Mouse (Mus musculus) skeletal muscle tissue, adult 2 months (tissue): ENCODE results near the gene Gm20388.
A peak's percentile ranks its signal among the peaks of the same experiment; 100 is the strongest.

Source experiments
- DNase-seq: peaks from one replicate; pipeline ENCODE4 v3.0.0-alpha.2; 2012; ENCODE audit warnings: low read depth, low spot score

The Gm20388 gene

GRCm38 (mm10) chr8:121931571-121931970 lies 2020.9 kb downstream of the Gm20388 start:
- no peak for DNase-seq

- peak; percentile 71 for DNase-seq
Measured at GRCm38 (mm10) chr8:121932026-121932667, 2021.5 kb downstream of the Gm20388 start.

GRCm38 (mm10) chr8:121932668-121933520 lies 2022.3 kb downstream of the Gm20388 start:
- DNase-seq: no peak

DNA sequence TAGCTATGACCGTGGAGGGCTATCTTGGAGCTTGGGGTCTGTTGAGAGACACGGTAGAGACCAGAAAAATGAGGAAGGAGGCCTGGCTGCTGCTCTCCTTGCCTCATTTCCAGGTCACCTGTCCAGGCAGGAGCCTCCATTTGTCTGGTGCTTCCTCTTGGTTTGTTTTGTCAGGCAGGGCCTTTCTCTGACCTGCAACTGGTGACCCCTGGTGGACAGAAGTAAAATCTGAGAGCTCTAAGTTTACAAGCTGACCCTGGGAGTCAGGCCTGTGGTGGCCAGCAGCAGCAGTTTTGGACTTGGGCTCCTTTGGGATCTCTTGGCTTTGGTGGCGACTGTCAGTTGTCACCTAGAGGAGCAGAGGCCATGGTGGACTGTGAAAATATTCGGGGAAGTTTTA lies 2023.9 kb downstream of the Gm20388 start:
- no peak for DNase-seq

DNA sequence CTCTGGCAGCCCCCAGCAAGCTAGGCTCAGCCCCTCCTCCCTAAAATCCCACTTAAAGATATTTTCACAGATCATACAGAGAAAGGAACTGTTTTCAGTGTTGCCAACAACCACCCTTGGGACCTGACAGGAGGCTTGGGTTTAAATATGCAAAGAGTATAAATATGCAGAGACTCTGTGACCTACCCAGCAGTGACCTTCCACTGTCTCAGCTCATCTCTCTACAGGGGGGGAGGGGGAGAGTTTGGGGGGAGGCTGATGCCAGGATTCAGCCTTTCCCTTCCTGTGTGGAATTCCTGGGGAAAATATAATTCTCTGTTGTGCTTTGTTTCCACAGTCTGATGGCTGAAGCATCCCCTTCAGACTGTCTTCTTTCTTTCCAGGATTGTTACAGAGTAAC lies 2024.3 kb downstream of the Gm20388 start:
- no peak for DNase-seq

DNA sequence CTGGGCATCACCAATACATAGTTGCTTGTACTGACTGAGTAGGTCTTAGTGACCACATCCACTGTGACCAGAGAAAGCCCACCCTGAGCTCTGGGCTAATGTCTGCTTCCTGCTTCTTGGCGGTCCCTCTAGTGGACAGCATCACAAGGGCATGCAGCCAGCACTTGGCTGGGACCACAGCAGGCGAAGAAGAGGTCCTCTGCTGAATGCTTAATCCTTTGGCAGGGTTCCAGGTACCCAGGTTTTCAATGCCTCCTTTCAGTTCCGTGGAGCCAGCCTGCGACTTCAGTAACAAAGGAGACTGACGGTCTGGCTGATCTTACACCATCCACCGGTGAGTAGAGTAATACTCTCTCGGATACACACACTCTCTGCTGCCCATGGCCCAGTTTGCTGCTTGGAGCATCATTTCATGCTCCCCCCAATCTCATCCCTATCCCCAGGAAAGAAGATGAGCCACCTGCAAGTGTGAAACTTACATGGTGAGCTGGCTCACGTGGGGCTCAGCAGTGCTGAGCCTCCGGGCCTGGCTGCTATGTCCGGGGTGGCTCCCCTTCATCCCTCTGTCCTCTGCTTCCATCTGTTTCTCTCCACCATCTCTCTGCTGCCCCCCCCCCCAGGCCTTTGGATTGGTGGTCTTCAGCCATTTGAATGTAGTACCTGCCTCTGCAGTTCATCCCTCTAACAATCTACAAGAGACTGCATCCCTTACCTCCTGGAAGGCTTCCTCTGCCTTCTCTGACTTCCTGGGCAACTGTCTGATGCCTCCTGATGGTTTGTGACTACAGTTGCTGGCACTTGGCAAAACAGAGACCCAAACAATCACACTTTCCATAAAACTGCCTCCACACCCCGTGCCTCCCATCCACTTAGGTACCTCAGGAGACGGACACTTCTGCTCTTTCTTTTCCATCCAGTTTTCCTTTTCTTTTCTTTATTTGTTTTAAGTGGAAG lies 2025.0 kb downstream of the Gm20388 start:
- no peak for DNase-seq

GRCm38 (mm10) chr8:121936391-121936790 lies 2025.8 kb downstream of the Gm20388 start:
- DNase-seq: peak; percentile 62

DNA sequence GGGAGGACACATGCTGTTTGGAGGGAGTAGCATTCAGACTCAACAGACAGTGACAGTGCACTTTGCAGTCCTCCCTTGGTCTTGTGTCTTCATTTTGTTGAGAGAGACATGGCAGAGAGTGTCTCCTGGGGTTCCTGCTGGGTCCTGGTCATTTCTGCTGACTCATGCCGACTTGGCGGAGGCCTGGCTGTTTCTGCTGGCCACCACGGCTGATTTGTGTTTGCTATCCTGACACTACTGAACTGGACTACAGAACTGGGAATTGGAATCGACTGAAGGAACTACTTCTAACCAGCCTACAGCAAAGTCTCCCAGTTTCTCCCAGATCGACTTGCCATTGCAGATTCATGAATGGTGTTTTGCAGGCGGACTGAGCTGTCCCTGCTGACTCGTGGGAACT lies 2028.1 kb downstream of the Gm20388 start:
- DNase-seq: no peak

DNA sequence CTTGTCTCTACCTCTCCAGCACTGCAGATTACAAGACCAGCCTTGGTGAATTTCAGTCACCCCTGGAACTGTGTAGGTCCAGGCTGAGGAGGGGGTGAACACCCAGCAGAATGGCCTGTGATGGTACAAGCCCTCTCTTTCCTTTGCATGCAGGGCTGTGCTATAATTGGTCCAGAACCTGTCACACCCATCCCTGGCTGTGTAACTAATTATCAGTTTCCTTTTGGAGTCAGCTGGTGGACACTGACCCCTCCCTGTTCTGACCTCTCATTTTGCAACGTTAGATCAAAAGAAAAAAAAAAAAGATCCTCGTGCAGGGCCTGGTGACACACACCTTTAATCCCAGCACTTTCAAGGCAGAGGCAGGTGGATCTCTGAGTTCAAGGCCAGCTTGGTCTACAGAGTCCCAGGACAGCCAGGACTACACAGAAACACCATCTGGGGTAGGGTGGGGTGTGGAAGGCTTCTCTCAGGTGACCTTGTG lies 2032.5 kb downstream of the Gm20388 start:
- no peak for DNase-seq

GRCm38 (mm10) chr8:121943716-121944115 lies 2033.1 kb downstream of the Gm20388 start:
- DNase-seq: peak; percentile 91

GRCm38 (mm10) chr8:121944831-121945230 lies 2034.2 kb downstream of the Gm20388 start, which contains the start of gene Car5a:
TSS of gene Car5a (minus strand) at chr8:121944904.
- DNase-seq: no peak

GRCm38 (mm10) chr8:121946351-121946750 lies 2035.7 kb downstream of the Gm20388 start:
- no peak for DNase-seq

DNA sequence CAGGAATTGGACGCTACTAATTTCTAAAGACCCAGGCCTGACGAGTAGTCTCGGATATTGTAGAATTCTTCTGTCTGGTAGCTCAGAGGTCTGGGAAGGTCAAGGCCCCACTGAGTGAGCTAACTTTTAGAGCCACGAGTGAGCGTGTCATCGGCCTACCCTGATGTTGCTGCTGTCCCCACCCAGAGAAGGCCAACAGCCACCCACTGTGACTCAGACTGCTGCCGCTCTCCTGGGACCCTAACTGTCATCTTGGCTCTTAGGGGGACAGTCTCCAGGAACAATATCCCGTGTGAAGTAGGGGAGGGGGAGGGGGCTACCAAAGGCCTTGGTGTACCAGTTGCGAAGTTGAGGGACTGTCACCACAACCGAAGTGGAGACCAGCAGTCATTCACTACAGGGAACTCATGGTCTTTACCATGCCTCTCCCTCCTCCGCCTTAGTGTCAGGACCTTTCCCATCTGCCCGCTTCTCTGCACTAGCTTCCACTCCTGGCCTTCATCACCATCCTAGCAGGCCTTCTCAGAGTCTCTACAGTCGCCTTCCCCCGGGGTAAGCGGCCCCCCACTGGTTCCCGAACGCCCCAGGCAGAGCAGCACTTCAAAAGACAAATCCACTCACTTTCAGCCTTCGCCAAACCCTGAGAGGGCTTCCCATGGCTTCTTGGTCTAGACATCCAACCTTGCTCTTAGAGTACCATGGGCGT lies 2036.6 kb downstream of the Gm20388 start:
- DNase-seq: no peak

DNA sequence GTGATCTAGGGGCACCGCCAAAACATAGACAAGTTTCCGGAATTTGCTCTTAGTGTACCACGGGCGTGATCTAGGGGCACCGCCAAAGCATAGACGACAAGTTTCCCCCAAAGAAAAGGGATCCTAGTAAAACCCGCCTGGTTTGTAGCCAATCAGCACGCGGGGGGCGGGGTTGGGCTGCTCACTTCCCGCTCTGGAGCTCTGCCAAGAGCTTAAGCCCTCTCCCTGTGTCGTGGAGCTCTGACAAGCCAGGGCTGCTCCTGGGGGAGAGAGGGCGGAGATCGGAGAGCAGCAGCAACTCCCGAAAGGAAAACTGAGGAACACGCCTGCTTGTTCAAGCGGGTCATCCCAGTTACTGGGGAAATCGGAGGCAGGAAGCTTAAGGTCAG lies 2037.1 kb downstream of the Gm20388 start:
- DNase-seq: peak; percentile 91

- no peak for DNase-seq
Measured at GRCm38 (mm10) chr8:121948321-121949145, 2037.9 kb downstream of the Gm20388 start.

DNA sequence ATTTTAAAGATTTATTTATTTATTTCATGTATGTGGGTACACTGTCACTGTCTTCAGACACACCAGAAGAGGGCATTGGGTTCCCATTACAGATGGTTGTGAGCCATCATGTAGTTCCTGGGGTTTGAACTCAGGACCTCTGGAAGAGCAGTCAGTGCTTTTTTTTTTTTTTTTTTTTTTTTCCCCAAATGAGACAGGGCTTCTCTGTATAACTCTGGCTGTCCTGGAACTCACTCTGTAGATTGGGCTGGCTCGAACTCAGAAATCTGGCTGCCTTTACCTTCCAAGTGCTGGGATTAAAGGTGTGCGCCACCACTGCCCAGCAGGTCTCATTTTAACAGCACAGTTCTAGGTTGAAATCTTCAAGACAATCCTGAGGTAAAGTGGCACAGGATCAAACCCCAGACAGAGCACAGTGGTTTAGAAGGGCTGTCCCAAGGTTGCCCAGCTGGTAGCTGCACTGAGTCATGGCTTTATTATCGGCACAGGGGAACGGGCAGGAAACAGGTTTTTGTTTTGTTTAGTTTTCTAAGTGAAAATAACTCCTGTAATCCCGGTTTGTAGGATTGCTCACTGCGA lies 2038.7 kb downstream of the Gm20388 start, which contains the start of gene Banp:
TSS of gene Banp (plus strand) at position 529 of the 579 bp plus-strand sequence.
- no peak for DNase-seq

GRCm38 (mm10) chr8:121949941-121950748 lies 2039.5 kb downstream of the Gm20388 start:
- DNase-seq: peak; percentile 99

DNA sequence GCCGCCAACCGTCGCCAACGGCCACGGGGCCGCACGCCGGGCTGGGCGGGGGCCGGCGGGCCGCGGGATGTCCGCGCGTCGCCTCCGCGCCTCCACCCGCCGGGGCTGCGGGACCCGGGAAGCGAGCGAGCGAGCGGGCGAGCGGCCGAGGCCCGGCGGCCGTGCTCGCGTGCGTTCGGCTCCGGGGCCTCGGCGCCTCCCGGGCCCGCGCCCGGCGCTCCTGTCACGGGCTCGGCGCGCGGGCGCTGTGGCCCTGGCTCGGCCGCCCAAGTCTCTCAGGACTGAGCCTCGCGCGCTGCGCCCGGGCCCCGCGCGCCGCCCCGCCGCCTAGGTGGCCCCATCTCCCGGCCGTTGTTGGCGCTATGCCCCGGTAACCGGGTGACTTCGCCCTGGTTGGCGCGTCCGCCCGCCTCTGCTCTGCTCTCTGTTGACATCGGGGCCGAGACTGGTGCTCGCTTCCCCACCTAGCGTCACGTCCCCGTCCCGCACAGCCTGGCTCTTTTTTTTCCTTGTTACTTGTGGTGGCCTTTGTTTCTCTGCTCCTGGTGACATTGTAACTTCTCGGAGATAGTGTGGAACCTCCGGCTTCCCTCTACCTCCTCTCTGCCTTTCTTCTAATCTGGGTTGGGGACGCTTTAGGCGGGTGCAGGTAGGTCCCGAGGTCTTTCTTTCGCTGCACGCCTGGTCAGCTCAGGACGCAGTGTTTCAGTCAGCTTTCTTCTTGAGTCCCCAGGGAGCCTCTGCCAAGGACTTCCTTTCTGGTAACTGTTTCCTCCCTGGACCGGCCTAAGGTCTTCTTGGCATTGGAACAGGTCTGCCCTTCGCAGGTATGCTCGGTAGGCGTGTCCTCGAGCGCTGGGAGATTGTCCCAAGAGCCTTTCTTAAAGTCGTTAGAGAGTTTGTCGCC lies 2040.4 kb downstream of the Gm20388 start:
- DNase-seq: peak; percentile 73
